Mouse (Mus musculus) embryonic fibroblast, embryonic 13.5 days (primary cell): Measurements from ENCODE around the gene Gm4559.
A peak's percentile ranks its signal among the peaks of the same experiment; 100 is the strongest.

Experiments
- CTCF ChIP-seq: IDR thresholded peaks from 2 replicates; pipeline ENCODE4 v1.5.1; 2011; ENCODE audit warnings: mild to moderate bottlenecking, control low read depth, low read length, moderate library complexity, borderline replicate concordance; ENCODE audit not compliant: insufficient read depth
- POLR2A ChIP-seq: IDR thresholded peaks from 2 replicates; pipeline ENCODE4 v1.6.1; 2011; ENCODE audit warnings: low read depth, mild to moderate bottlenecking, control low read depth, low read length, moderate library complexity

GRCm38 (mm10) chr7:142284615-142285080 lies 10.5 kb upstream of the Gm4559 start:
- TF ChIP-seq CTCF, result no peak
- peak; percentile 40; the same call in 1 of the 2 replicates for TF ChIP-seq POLR2A
